Mouse (Mus musculus): Measurements from ENCODE around the gene Ppp1r17. TPM values are rescaled to one million over a fixed set of nuclear protein-coding genes. Genes with fewer than 3 reads are reported as not detected.

Ppp1r17 gene
- total and polyA plus RNA-seq, 3 experiments, result not detected

DNA sequence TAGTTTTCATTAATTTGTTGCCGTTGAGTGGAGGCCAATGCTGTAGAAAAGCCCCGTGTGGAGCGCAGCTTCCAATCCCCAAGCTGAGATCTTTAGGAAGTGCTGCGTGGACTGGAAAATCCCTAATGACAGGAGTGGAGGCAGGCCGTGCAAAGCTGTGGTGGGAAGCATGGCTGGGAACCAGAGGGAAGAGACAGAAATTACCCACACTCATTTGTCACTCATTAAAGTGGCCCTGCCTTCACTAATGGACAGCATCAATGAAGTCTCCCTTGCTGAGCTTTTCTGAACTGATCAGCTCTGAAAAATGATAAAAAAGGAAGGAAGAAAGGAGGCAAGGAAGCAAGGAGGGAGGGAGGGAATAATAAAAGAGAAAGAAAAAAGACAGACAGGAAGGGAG lies 12.7 kb downstream of the Ppp1r17 start:
- Histone ChIP-seq H3K4me1 (ENCODE audit: control insufficient read depth in 1 of 2, insufficient read depth in 2 of 2) (peaks cover under 1 to 17% of the 10 kb centered on the region in 2 experiments; a peak in 3 of 4 replicates), H3K27me3 (replicated peaks) (no peaks in the 10 kb centered on the region), H3K36me3 (replicated peaks in 1 of 2; ENCODE audit: control insufficient read depth in 1 of 2, insufficient read depth in 1 of 2, low read length in 1 of 2) (no peaks in the 10 kb centered on the region), H3K27ac (ENCODE audit: insufficient read depth, low read depth) (no peak overlapping the region), H3K79me2 (replicated peaks; ENCODE audit: control insufficient read depth, extremely low read depth, insufficient read depth, poor library complexity, severe bottlenecking) (no peaks in the 10 kb centered on the region), H3K4me2 (ENCODE audit: insufficient read depth, low read depth, poor library complexity, severe bottlenecking) (no peak overlapping the region), H3K9me3 (replicated peaks; ENCODE audit: low read length) (no peaks in the 10 kb centered on the region), H3K4me3 (replicated peaks in 1 of 3; ENCODE audit: low read depth in 2 of 3, low read length in 2 of 3, poor library complexity in 1 of 3) (no peak overlapping the region), H3K9ac (ENCODE audit: insufficient read depth, low read depth) (no peak overlapping the region)
- no peak for TF ChIP-seq POLR2A (IDR thresholded peaks at IDR 0.05; ENCODE audit: low read depth, low read length)
- no peak for TF ChIP-seq CHD2 (IDR thresholded peaks at IDR 0.05; ENCODE audit: low read length)
- no peak for TF ChIP-seq GABPA (IDR thresholded peaks at IDR 0.05; ENCODE audit: insufficient replicate concordance, low read depth, low read length)
- TF ChIP-seq SMC3 (IDR thresholded peaks at IDR 0.05; ENCODE audit: low read depth, low read length), result no peak
- TF ChIP-seq NELFE (IDR thresholded peaks at IDR 0.05; ENCODE audit: low read depth, low read length), result no peak
- no peak for TF ChIP-seq MXI1 (IDR thresholded peaks at IDR 0.05; ENCODE audit: low read depth, low read length)
- DNase-seq (ENCODE audit: extremely low read depth), result no peak
- dilution Hi-C loops (cut with MboI; ENCODE audit: extremely low pct_ligation_motif_present, extremely low pct_unique_long_range_greater_than_20kb, low sequenced_read_pairs) (no loop called here), in situ Hi-C loops (cut with MboI; ENCODE audit: low pct_ligation_motif_present, low pct_unique_long_range_greater_than_20kb, low sequenced_read_pairs) (no loop called here)

DNA sequence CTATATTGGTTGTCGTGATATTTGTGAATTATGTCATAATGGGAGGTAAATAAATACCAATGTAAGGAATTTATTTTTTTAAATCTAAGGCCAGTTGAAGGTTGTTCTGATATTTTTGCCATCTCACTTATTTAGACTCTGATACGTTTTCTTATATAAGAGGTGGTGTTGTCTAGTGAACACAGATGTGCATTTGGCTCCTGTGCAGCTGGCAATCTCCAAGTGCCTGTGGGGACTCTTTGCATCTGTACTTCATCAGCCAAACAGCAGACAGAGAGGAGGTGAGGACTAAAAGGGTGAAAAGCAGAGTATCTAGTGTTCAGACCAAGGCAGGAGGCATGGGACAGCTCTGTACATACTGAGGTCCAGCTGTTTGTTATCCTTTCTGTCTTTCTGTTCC lies 14.9 kb downstream of the Ppp1r17 start:
- Histone ChIP-seq H3K4me2 (ENCODE audit: insufficient read depth, low read depth, poor library complexity, severe bottlenecking) (no peak overlapping the region), H3K9ac (ENCODE audit: insufficient read depth, low read depth) (no peak overlapping the region), H3K4me1 (ENCODE audit: control insufficient read depth in 1 of 2, insufficient read depth in 2 of 2) (peaks cover 2 to 19% of the 10 kb centered on the region in 2 experiments; a peak in 3 of 4 replicates), H3K9me3 (replicated peaks; ENCODE audit: low read length) (no peaks in the 10 kb centered on the region), H3K27me3 (replicated peaks) (no peaks in the 10 kb centered on the region), H3K27ac (ENCODE audit: insufficient read depth, low read depth) (no peak overlapping the region), H3K4me3 (replicated peaks in 1 of 3; ENCODE audit: low read depth in 2 of 3, low read length in 2 of 3, poor library complexity in 1 of 3) (no peak overlapping the region), H3K79me2 (replicated peaks; ENCODE audit: control insufficient read depth, extremely low read depth, insufficient read depth, poor library complexity, severe bottlenecking) (no peaks in the 10 kb centered on the region), H3K36me3 (replicated peaks in 1 of 2; ENCODE audit: control insufficient read depth in 1 of 2, insufficient read depth in 1 of 2, low read length in 1 of 2) (no peaks in the 10 kb centered on the region)
- TF ChIP-seq MAX (IDR thresholded peaks at IDR 0.05; ENCODE audit: low read length) (no peak), BHLHE40 (IDR thresholded peaks at IDR 0.05; ENCODE audit: low read depth, low read length) (no peak), CHD1 (IDR thresholded peaks at IDR 0.05; ENCODE audit: low read depth, low read length) (no peak), MAFK (IDR thresholded peaks at IDR 0.05; ENCODE audit: insufficient replicate concordance, low read length) (no peak), ETS1 (conservative IDR thresholded peaks at IDR 0.05; ENCODE audit: low read depth, low read length) (no peak), SIN3A (IDR thresholded peaks at IDR 0.05; ENCODE audit: low read length) (no peak), PAX5 (IDR thresholded peaks at IDR 0.05; ENCODE audit: low read length) (no peak), NELFE (IDR thresholded peaks at IDR 0.05; ENCODE audit: low read depth, low read length) (no peak), JUND (conservative IDR thresholded peaks at IDR 0.05; ENCODE audit: low read depth, low read length) (no peak), JUN (IDR thresholded peaks at IDR 0.05; ENCODE audit: insufficient read depth, low read depth, low read length) (no peak), GABPA (IDR thresholded peaks at IDR 0.05; ENCODE audit: insufficient replicate concordance, low read depth, low read length) (no peak), USF1 (IDR thresholded peaks at IDR 0.05; ENCODE audit: low read depth, low read length) (no peak), POLR2AphosphoS2 (IDR thresholded peaks at IDR 0.05; ENCODE audit: low read depth, low read length) (no peak), MYC (IDR thresholded peaks at IDR 0.05; ENCODE audit: low read depth, low read length) (no peak), UBTF (IDR thresholded peaks at IDR 0.05; ENCODE audit: low read depth, low read length) (no peak), ZMIZ1 (IDR thresholded peaks at IDR 0.05; ENCODE audit: low read depth, low read length) (no peak)
- dilution Hi-C loops (cut with MboI; ENCODE audit: extremely low pct_ligation_motif_present, extremely low pct_unique_long_range_greater_than_20kb, low sequenced_read_pairs) (no loop called here), in situ Hi-C loops (cut with MboI; ENCODE audit: low pct_ligation_motif_present, low pct_unique_long_range_greater_than_20kb, low sequenced_read_pairs) (no loop called here)
- DNase-seq (ENCODE audit: extremely low read depth), result no peak
